Mouse (Mus musculus) lung, embryonic 14.5 days (tissue): ENCODE measurements at regions not wholly inside any gene's neighbourhood (a gene's known extent, or its start where the extent isn't known, plus 50 kb on each side); places are given as distances from the start of the nearest gene placed in this dataset.

Experiments used
- ATAC-seq: fragments of 200-750 bp; cut with Nextera tagmentation; 2 replicates; pipeline ENCODE4 v1.8.0; 2017; ENCODE audit warnings: mild to moderate bottlenecking, moderate TSS enrichment, moderate library complexity; ENCODE audit not compliant: insufficient read depth
- DNase-seq: peaks from one replicate; pipeline ENCODE4 v3.0.0-alpha.2; 2015
- H3K27ac ChIP-seq: fragments of 300-500 bp; sonication (generic); 2 replicates; pipeline ENCODE4 v1.5.1; 2014; ENCODE audit warnings: low read depth, mild to moderate bottlenecking, moderate library complexity
- H3K27me3 ChIP-seq: fragments of 300-500 bp; sonication (generic); 2 replicates; pipeline ENCODE4 v1.6.1; 2014; ENCODE audit warnings: low read length, control low read depth; ENCODE audit not compliant: insufficient read depth
- H3K36me3 ChIP-seq: fragments of 300-500 bp; sonication (generic); 2 replicates; pipeline ENCODE4 v1.6.1; 2014; ENCODE audit warnings: control low read depth; ENCODE audit not compliant: insufficient read depth
- H3K4me1 ChIP-seq: fragments of 300-500 bp; sonication (generic); 2 replicates; pipeline ENCODE4 v1.6.1; 2014; ENCODE audit warnings: antibody characterized with exemption, control low read depth; ENCODE audit not compliant: insufficient read depth
- H3K4me2 ChIP-seq: fragments of 300-500 bp; sonication (generic); 2 replicates; pipeline ENCODE4 v1.6.1; 2014; ENCODE audit warnings: mild to moderate bottlenecking
- H3K4me3 ChIP-seq: fragments of 300-500 bp; sonication (generic); 2 replicates; pipeline ENCODE4 v1.5.1; 2014; ENCODE audit warnings: low read depth, low read length
- H3K9ac ChIP-seq: fragments of 300-500 bp; sonication (generic); 2 replicates; pipeline ENCODE4 v1.6.1; 2014
- H3K9me3 ChIP-seq: fragments of 300-500 bp; sonication (generic); 2 replicates; pipeline ENCODE4 v1.6.1; 2016; ENCODE audit warnings: low read depth, low read length, control low read depth
- CTCF ChIP-seq: IDR thresholded peaks from 2 replicates; pipeline ENCODE4 v1.5.1; 2016; ENCODE audit warnings: antibody characterized with exemption, low read depth
- WGBS: fragments of 180-500 bp; shearing (Covaris S2); extraction: QIAGEN DNeasy Blood & Tissue Kit; methylation state at CpG from one replicate; pipeline ENCODE4 v1.1.7; 2014; 5-methylcytosine and 5-hydroxymethylcytosine counted together

DNA sequence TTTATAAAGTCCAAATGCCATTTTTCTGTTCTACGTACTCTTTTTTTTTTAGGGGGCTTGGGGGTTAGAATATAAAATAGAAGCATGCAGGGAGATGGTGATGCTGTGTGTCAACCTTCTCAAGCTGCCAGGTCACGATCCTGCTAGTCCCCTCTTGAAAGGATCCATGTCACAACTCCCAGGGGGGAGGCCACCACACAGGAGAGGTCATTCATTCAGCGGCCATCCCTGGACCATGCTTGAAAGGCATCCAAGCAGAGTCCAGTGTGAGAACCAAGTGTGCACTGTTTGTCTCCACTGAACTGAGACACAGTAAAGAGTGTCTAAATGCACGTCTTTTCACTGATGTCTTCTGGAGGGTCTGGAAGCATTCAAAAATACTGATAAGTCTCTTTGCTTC, 119.8 kb upstream of the N6amt1 start:
- no peak for TF ChIP-seq CTCF
- Histone ChIP-seq H3K27ac (no peak overlapping the region), H3K4me3 (no peak overlapping the region), H3K9me3 (no peaks in the 10 kb centered on the region), H3K36me3 (no peaks in the 10 kb centered on the region), H3K4me2 (no peak overlapping the region), H3K9ac (no peak overlapping the region), H3K27me3 (no peaks in the 10 kb centered on the region), H3K4me1 (no peaks in the 10 kb centered on the region)
- WGBS = 64% methylated on average over 4 of the region's 4 CpGs
- DNase-seq = no peak
- no peak for ATAC-seq

DNA sequence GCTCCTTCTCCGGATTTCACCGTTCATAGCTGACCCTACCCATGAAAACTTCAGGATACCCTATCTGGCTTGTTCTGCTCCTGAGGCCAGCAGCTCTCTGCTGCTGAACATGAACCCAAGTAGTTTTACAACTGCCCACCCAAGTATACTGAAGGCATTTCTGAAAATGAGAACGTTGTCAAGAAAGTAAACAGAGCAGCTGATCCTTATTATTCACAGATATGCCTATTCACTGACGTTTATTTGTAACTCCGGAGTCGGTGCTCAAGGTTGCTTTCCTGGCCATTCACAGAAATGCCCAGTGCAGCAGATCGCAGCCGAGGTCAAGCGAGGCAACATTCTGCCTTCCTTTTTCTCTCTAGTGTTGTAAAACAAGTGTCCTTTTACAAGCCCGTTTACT, 128.4 kb upstream of the N6amt1 start:
- no peak overlapping the region for H3K27ac ChIP-seq

DNA sequence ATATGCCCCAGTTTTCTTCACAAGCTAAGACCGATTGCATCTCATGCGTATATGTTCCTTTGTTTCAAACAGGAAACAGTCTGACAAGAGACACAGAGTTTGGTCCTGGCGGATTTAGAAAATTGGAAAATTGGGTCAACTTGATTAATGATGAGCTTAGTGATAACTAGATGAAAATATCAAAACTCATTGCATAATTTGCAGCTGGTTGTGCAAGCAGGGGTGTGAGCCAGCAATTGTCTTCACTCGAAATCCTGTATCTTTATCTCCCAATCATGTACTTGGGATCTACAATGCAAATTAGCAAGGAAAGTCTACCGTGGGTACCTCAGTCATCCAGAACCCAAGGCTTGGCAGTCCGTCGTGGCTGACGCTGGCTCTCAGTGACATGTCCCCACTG, 128.9 kb upstream of the N6amt1 start:
- H3K9ac ChIP-seq = no peak overlapping the region
- TF ChIP-seq CTCF = no peak
- H3K4me3 ChIP-seq = no peak overlapping the region
- H3K4me2 ChIP-seq = no peak overlapping the region
- H3K27ac ChIP-seq = no peak overlapping the region
- H3K4me1 ChIP-seq = no peaks in the 10 kb centered on the region
- peak; percentile 56 for DNase-seq
- no peaks in the 10 kb centered on the region for H3K36me3 ChIP-seq
- H3K27me3 ChIP-seq = no peaks in the 10 kb centered on the region
- 0 out of 2 replicates have a peak, but pooled peaks have one; percentile 35 for ATAC-seq
- no peaks in the 10 kb centered on the region for H3K9me3 ChIP-seq
- WGBS = 61% methylated on average over 8 of the region's 8 CpGs

More for the DNA sequence above, 128.4 kb upstream of the N6amt1 start:
- Histone ChIP-seq H3K36me3 (no peaks in the 10 kb centered on the region), H3K9ac (no peak overlapping the region), H3K9me3 (no peaks in the 10 kb centered on the region), H3K27me3 (no peaks in the 10 kb centered on the region), H3K4me3 (no peak overlapping the region), H3K4me2 (no peak overlapping the region), H3K4me1 (no peaks in the 10 kb centered on the region)
- DNase-seq (peak; percentile 55), ATAC-seq (peak; percentile 44; the same call in 1 of the 2 replicates)
- WGBS = 60% methylated on average over 10 of the region's 10 CpGs
- TF ChIP-seq CTCF = no peak

DNA sequence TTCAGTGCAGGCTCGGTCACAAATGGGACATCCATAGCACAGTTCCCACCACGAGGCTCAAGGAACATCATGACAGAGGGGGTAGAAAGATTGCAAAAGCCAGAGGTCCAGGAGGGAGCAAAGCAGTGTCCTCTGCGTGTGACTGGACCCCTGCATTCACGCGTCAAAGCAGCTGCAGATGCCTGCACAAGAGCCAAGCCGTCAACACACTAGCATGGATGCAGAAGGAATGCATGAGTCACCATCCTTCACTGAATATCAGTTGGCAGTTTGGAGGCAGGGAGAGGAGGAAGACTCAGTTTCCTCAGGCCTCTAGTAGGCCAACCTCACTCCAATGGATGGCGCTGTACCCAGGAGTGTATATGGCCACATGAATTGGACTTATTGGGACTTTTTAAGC, 130.0 kb upstream of the N6amt1 start:
- DNase-seq = no peak
- Histone ChIP-seq H3K4me1 (no peaks in the 10 kb centered on the region), H3K9me3 (no peaks in the 10 kb centered on the region), H3K4me3 (no peak overlapping the region), H3K27me3 (no peaks in the 10 kb centered on the region), H3K4me2 (no peak overlapping the region), H3K9ac (no peak overlapping the region), H3K27ac (no peak overlapping the region), H3K36me3 (no peaks in the 10 kb centered on the region)
- TF ChIP-seq CTCF = no peak
- ATAC-seq = no peak
- WGBS = 84% methylated on average over 7 of the region's 7 CpGs

DNA sequence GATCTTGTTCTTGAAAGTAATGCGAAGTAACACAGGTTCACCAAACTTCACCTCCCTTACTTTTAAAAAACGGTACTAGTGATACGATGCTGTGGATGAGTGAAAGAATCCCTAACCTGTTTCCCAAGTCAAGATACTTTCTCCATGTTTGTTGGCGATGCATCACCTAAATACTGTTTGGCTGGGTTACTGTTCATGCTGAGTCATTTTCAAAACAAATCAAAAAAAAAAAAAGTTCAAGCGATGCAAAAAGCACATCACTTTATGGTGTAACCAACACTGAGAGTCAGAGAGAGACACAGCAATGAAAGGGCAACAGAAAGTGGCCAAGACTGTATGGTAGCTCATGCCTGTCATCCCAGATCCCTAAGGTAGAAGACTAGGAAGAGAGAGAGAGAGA, 133.4 kb upstream of the N6amt1 start:
- H3K9ac ChIP-seq = no peak overlapping the region
- H3K4me2 ChIP-seq = no peak overlapping the region
- no peaks in the 10 kb centered on the region for H3K27me3 ChIP-seq
- ATAC-seq (no peak), DNase-seq (no peak)
- no peaks in the 10 kb centered on the region for H3K36me3 ChIP-seq
- H3K4me1 ChIP-seq = no peaks in the 10 kb centered on the region
- TF ChIP-seq CTCF = no peak
- H3K4me3 ChIP-seq = no peak overlapping the region
- H3K27ac ChIP-seq = no peak overlapping the region
- H3K9me3 ChIP-seq = no peaks in the 10 kb centered on the region
- WGBS = 88% methylated on average over 5 of the region's 5 CpGs

DNA sequence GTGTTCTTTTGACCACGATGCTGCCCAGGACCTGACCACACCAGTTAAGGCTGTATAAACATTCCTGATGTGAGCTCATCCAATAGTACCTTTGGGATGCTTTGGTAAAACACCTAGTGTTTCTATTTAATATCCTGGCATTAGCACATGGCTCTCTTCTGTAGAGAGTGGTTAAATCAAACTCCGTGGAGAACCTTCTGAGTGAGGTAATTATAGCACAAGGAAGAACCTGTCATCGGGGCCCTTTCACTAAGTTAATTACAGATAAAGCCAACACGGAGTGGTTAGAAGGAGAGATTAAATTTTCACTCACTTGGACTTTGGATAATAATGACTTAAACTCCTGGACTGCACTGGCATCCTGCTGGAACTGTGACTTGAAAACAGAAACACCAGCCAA, 133.8 kb upstream of the N6amt1 start:
- no peak for TF ChIP-seq CTCF
- no peaks in the 10 kb centered on the region for H3K4me1 ChIP-seq
- H3K9ac ChIP-seq = no peak overlapping the region
- H3K27ac ChIP-seq = no peak overlapping the region
- ATAC-seq = no peak
- H3K27me3 ChIP-seq = no peaks in the 10 kb centered on the region
- no peak overlapping the region for H3K4me2 ChIP-seq
- DNase-seq = no peak
- no peaks in the 10 kb centered on the region for H3K9me3 ChIP-seq
- no peak overlapping the region for H3K4me3 ChIP-seq
- H3K36me3 ChIP-seq = no peaks in the 10 kb centered on the region
- 62% methylated on average over 4 of the region's 4 CpGs for WGBS

DNA sequence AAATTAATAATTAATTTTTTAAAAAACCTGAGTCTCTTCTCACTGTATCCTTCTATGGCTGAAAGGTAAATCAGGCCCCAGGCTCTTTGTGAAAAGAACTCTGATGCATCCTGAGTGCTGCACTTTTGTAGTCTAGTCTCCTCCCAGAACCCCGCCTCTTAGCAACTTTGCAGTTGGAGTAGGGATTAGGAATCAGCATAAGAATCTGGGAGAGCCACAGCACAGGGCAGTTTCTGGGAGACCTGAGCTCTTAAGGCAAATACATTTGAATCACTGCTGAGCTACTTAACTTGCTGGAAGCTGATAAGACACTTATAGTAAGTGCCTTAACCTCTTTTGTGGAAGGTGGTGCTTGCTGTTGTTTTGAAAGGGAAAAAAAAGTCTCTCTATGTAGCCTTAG, 146.1 kb upstream of the N6amt1 start:
- H3K4me2 ChIP-seq = no peak overlapping the region
- ATAC-seq (peak; percentile 47; the same call in 1 of the 2 replicates), DNase-seq (peak; percentile 17)
- H3K27ac ChIP-seq = no peak overlapping the region
- no peak overlapping the region for H3K9ac ChIP-seq
- H3K4me1 ChIP-seq = no peaks in the 10 kb centered on the region
- H3K4me3 ChIP-seq = no peak overlapping the region
- H3K36me3 ChIP-seq = no peaks in the 10 kb centered on the region
- no peaks in the 10 kb centered on the region for H3K9me3 ChIP-seq
- TF ChIP-seq CTCF = no peak
- WGBS = 71% methylated on average over 1 of the region's 1 CpGs
- H3K27me3 ChIP-seq = no peaks in the 10 kb centered on the region

DNA sequence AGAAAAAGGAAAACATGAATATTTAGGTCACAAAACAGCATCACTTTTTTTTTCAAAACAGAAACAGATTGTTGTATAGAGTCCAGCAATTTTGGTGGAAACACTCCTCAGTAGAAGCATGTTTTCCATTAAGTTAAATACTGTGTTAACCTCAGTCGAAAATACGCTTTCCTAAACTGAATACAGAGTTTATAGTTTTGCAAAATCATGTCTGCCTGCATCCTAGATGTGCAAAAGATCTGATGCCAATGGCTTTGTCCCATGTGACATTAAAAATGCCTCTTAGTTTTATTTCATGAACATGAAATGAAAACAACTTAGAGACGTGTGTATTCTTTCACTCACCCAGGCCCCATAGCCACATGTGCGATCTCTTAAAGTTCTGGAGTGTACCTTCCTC, 163.5 kb upstream of the N6amt1 start:
- Histone ChIP-seq H3K9ac (no peak overlapping the region), H3K9me3 (no peaks in the 10 kb centered on the region), H3K27ac (no peak overlapping the region), H3K36me3 (no peaks in the 10 kb centered on the region), H3K4me3 (no peak overlapping the region), H3K4me1 (no peaks in the 10 kb centered on the region), H3K4me2 (no peak overlapping the region), H3K27me3 (no peaks in the 10 kb centered on the region)
- ATAC-seq = no peak
- no peak for DNase-seq
- WGBS = 90% methylated on average over 4 of the region's 4 CpGs
- TF ChIP-seq CTCF = no peak
